Mouse (Mus musculus): ENCODE measurements around the gene Slc34a3.

GRCm38 (mm10) chr2:25240310-25240709 is 6.1 kb upstream of the Slc34a3 start:
- TF ChIP-seq CTCF (IDR thresholded peaks at IDR 0.05; ENCODE audit: control insufficient read depth, insufficient read depth, low read length) = no peak
- no peak for TF ChIP-seq POLR2A (IDR thresholded peaks at IDR 0.05; ENCODE audit: borderline replicate concordance, control insufficient read depth, low read depth, low read length)

Measured in bone marrow, adult 2 months (tissue).